Mouse (Mus musculus) CH12.LX (cell line): ENCODE results near the gene Epha6. TPM values are rescaled to one million over a fixed set of nuclear protein-coding genes. Genes with fewer than 3 reads are reported as not detected.

Source experiments
- DNase-seq: peaks from one replicate; pipeline ENCODE4 v3.0.0-alpha.2; 2013; ENCODE audit errors: extremely low read depth
- H3K27ac ChIP-seq: 2 replicates; pipeline ENCODE4 v1.5.1; 2012; ENCODE audit warnings: low read depth, mild to moderate bottlenecking, control low read depth, moderate library complexity; ENCODE audit not compliant: insufficient read depth
- H3K27me3 ChIP-seq: replicated peaks from 2 replicates; pipeline ENCODE3; 2012; ENCODE audit warnings: inconsistent platforms
- H3K36me3 ChIP-seq, 2 experiments: replicated peaks in 1 of 2; 2 replicates each; pipeline versions ENCODE3 to v1.6.1; 2012; ENCODE audit warnings: inconsistent platforms in 1 of 2, low read length in 1 of 2, mild to moderate bottlenecking in 1 of 2, mixed read lengths in 1 of 2, moderate library complexity in 1 of 2; ENCODE audit not compliant: control insufficient read depth in 1 of 2, insufficient read depth in 1 of 2
- H3K4me1 ChIP-seq, 2 experiments: 2 replicates each; pipeline ENCODE4 v1.6.1; 2012; ENCODE audit warnings: inconsistent platforms in 1 of 2, moderate library complexity in 1 of 2; ENCODE audit not compliant: insufficient read depth in 2 of 2, control insufficient read depth in 1 of 2
- H3K4me2 ChIP-seq: 2 replicates; pipeline ENCODE4 v1.6.1; 2012; ENCODE audit warnings: low read depth, mild to moderate bottlenecking, control low read depth; ENCODE audit not compliant: poor library complexity, insufficient read depth, severe bottlenecking
- H3K4me3 ChIP-seq, 3 experiments: fragments of 150-350 bp in 1 of 3; sonication (generic) in 1 of 3; replicated peaks in 1 of 3; 2 replicates each; pipeline versions ENCODE3 to v1.5.1; 2011 to 2012; ENCODE audit warnings: low read depth in 2 of 3, low read length in 2 of 3, mild to moderate bottlenecking in 2 of 3, moderate library complexity in 2 of 3, control low read depth in 1 of 3, improper control_type of control experiment in 1 of 3, inconsistent platforms in 1 of 3, mixed read lengths in 1 of 3; ENCODE audit not compliant: poor library complexity in 1 of 3
- H3K79me2 ChIP-seq: replicated peaks from 2 replicates; pipeline ENCODE4 v1.6.1; 2012; ENCODE audit warnings: mild to moderate bottlenecking, moderate library complexity; ENCODE audit not compliant: control insufficient read depth, poor library complexity, insufficient read depth, severe bottlenecking; ENCODE audit errors: extremely low read depth
- H3K9ac ChIP-seq: 2 replicates; pipeline ENCODE4 v1.6.1; 2012; ENCODE audit warnings: low read depth, mild to moderate bottlenecking, control low read depth, moderate library complexity; ENCODE audit not compliant: insufficient read depth
- H3K9me3 ChIP-seq: replicated peaks from 2 replicates; pipeline ENCODE3; 2012; ENCODE audit warnings: low read length, inconsistent platforms, mixed read lengths
- CHD1 ChIP-seq: IDR thresholded peaks from 2 replicates; pipeline ENCODE4 v1.6.1; 2012; ENCODE audit warnings: low read depth, low read length, improper control_type of control experiment, inconsistent platforms
- CHD2 ChIP-seq: IDR thresholded peaks from 2 replicates; pipeline ENCODE4 v1.6.1; 2011; ENCODE audit warnings: low read length, improper control_type of control experiment
- E2F4 ChIP-seq: IDR thresholded peaks from 2 replicates; pipeline ENCODE4 v1.6.1; 2011; ENCODE audit warnings: low read depth, low read length, improper control_type of control experiment; ENCODE audit not compliant: insufficient replicate concordance
- ELF1 ChIP-seq: IDR thresholded peaks from 2 replicates; pipeline ENCODE4 v1.6.1; 2014; ENCODE audit warnings: low read depth, mild to moderate bottlenecking, inconsistent platforms, low read length, improper control_type of control experiment
- EP300 ChIP-seq: IDR thresholded peaks from 2 replicates; pipeline ENCODE4 v1.6.1; 2011; ENCODE audit warnings: low read length, improper control_type of control experiment
- GABPA ChIP-seq: IDR thresholded peaks from 2 replicates; pipeline ENCODE4 v1.6.1; 2012; ENCODE audit warnings: low read depth, low read length, improper control_type of control experiment, inconsistent platforms; ENCODE audit not compliant: insufficient replicate concordance
- JUN ChIP-seq: IDR thresholded peaks from 2 replicates; pipeline ENCODE4 v1.6.1; 2011; ENCODE audit warnings: low read depth, mild to moderate bottlenecking, low read length, improper control_type of control experiment, moderate library complexity; ENCODE audit not compliant: insufficient read depth
- JUND ChIP-seq: conservative IDR thresholded peaks from 2 replicates; pipeline ENCODE4 v1.6.1; 2011; ENCODE audit warnings: low read depth, low read length, improper control_type of control experiment
- KAT2A ChIP-seq: IDR thresholded peaks from 2 replicates; pipeline ENCODE4 v1.6.1; 2012; ENCODE audit warnings: low read length, improper control_type of control experiment, inconsistent platforms; ENCODE audit not compliant: insufficient replicate concordance
- MAFK ChIP-seq: IDR thresholded peaks from 2 replicates; pipeline ENCODE4 v1.6.1; 2011; ENCODE audit warnings: low read length, improper control_type of control experiment; ENCODE audit not compliant: insufficient replicate concordance
- MXI1 ChIP-seq: IDR thresholded peaks from 2 replicates; pipeline ENCODE4 v1.6.1; 2011; ENCODE audit warnings: mild to moderate bottlenecking, low read depth, low read length, improper control_type of control experiment
- NELFE ChIP-seq: IDR thresholded peaks from 2 replicates; pipeline ENCODE4 v1.6.1; 2011; ENCODE audit warnings: low read depth, low read length, improper control_type of control experiment
- NRF1 ChIP-seq: IDR thresholded peaks from 2 replicates; pipeline ENCODE4 v1.6.1; 2014; ENCODE audit warnings: low read depth, mild to moderate bottlenecking, inconsistent platforms, low read length, improper control_type of control experiment, moderate library complexity
- PAX5 ChIP-seq: IDR thresholded peaks from 2 replicates; pipeline ENCODE4 v1.6.1; 2012; ENCODE audit warnings: low read length, inconsistent platforms, mixed read lengths
- POLR2A ChIP-seq: IDR thresholded peaks from 2 replicates; pipeline ENCODE4 v1.6.1; 2011; ENCODE audit warnings: low read depth, mild to moderate bottlenecking, improper control_type of control experiment, low read length
- POLR2AphosphoS2 ChIP-seq: IDR thresholded peaks from 2 replicates; pipeline ENCODE4 v1.6.1; 2011; ENCODE audit warnings: low read depth, low read length, improper control_type of control experiment
- RCOR1 ChIP-seq: conservative IDR thresholded peaks from 2 replicates; pipeline ENCODE4 v1.6.1; 2012; ENCODE audit warnings: low read depth, mild to moderate bottlenecking, inconsistent platforms, low read length, improper control_type of control experiment
- SMC3 ChIP-seq: IDR thresholded peaks from 2 replicates; pipeline ENCODE4 v1.6.1; 2011; ENCODE audit warnings: low read depth, low read length, improper control_type of control experiment
- UBTF ChIP-seq: IDR thresholded peaks from 2 replicates; pipeline ENCODE4 v1.6.1; 2012; ENCODE audit warnings: low read depth, mild to moderate bottlenecking, inconsistent platforms, low read length, improper control_type of control experiment, moderate library complexity
- USF2 ChIP-seq: conservative IDR thresholded peaks from 2 replicates; pipeline ENCODE4 v1.6.1; 2011; ENCODE audit warnings: low read depth, low read length, improper control_type of control experiment
- ZC3H11A ChIP-seq: IDR thresholded peaks from 2 replicates; pipeline ENCODE4 v1.6.1; 2012; ENCODE audit warnings: low read depth, mild to moderate bottlenecking, inconsistent platforms, low read length, improper control_type of control experiment
- ZKSCAN1 ChIP-seq: IDR thresholded peaks from 2 replicates; pipeline ENCODE4 v1.6.1; 2012; ENCODE audit warnings: low read depth, inconsistent platforms, low read length, improper control_type of control experiment, borderline replicate concordance
- ZMIZ1 ChIP-seq: IDR thresholded peaks from 2 replicates; pipeline ENCODE4 v1.6.1; 2012; ENCODE audit warnings: low read depth, mild to moderate bottlenecking, inconsistent platforms, low read length, improper control_type of control experiment
- dilution Hi-C: fragments of 300-500 bp; cut with MboI; formaldehyde crosslinking; loops from 2 replicates; pipeline ENCODE4 v1.14.3; 2020; ENCODE audit warnings: low sequenced_read_pairs; ENCODE audit not compliant: extremely low pct_unique_long_range_greater_than_20kb, extremely low pct_ligation_motif_present
- in situ Hi-C: fragments of 300-500 bp; cut with MboI; formaldehyde crosslinking; loops from 3 replicates; pipeline ENCODE4 v1.14.3; 2019; ENCODE audit warnings: low sequenced_read_pairs, low pct_ligation_motif_present, low pct_unique_long_range_greater_than_20kb, mixed read lengths
- polyA plus RNA-seq: library from polyadenylated mRNA; unstranded; fragments of >175 nt; gene quantifications from 2 replicates; pipeline ENCODE4 v1.2.1, GENCODE M21; 2012; ENCODE audit warnings: low read depth; ENCODE audit not compliant: insufficient read length
- total RNA-seq, 2 experiments: library from RNA; depleted of rRNA; stranded (reverse); fragments of 300-350 nt in 1 of 2; fragments of >200 nt in 1 of 2; gene quantifications; 2 replicates each; pipeline ENCODE4 v1.2.3; 2012 to 2014

Gene Epha6
- total and polyA plus RNA-seq, 3 experiments, result not detected

DNA sequence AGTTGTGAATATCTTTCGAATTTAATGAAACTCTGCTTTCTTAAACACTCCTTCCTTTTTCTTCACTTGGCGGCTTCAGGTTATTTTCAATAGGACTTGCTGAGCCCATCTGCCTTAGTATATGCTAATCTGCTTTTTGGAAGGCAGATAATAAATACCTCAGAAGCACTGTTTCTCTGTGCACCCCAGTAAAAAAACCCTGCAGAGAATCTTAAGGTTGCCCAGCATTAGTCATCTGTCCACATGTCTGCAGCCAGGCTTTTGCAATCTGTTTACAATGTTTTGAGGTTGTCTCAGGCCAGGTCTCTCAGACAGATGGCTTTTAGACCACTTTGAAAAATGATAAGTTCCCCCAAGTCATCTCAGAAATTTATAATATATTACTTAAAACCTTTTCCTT lies 649.6 kb downstream of the Epha6 start:
- in situ Hi-C loops, result no loop called here
- dilution Hi-C loops, result no loop called here
- H3K9me3 ChIP-seq, result peaks cover 1% of the 10 kb centered on the region
- no peaks in the 10 kb centered on the region for H3K4me1 ChIP-seq
- H3K27ac ChIP-seq, result no peak overlapping the region
- DNase-seq, result no peak
- H3K27me3 ChIP-seq, result no peaks in the 10 kb centered on the region
- H3K4me3 ChIP-seq, result no peak overlapping the region
- H3K79me2 ChIP-seq, result no peaks in the 10 kb centered on the region
- no peaks in the 10 kb centered on the region for H3K36me3 ChIP-seq
- no peak overlapping the region for H3K9ac ChIP-seq
- TF ChIP-seq POLR2AphosphoS2, result no peak
- TF ChIP-seq JUND, result no peak
- no peak for TF ChIP-seq MAFK
- TF ChIP-seq ZMIZ1, result no peak
- no peak for TF ChIP-seq PAX5
- TF ChIP-seq KAT2A, result no peak
- TF ChIP-seq EP300, result no peak
- TF ChIP-seq E2F4, result no peak
- TF ChIP-seq ELF1, result no peak
- no peak for TF ChIP-seq ZC3H11A
- TF ChIP-seq JUN, result no peak
- no peak for TF ChIP-seq SMC3
- TF ChIP-seq GABPA, result no peak
- no peak for TF ChIP-seq POLR2A
- no peak for TF ChIP-seq USF2
- TF ChIP-seq RCOR1, result no peak
- no peak for TF ChIP-seq MXI1
- TF ChIP-seq NRF1, result no peak
- no peak for TF ChIP-seq NELFE
- H3K4me2 ChIP-seq, result no peak overlapping the region

DNA sequence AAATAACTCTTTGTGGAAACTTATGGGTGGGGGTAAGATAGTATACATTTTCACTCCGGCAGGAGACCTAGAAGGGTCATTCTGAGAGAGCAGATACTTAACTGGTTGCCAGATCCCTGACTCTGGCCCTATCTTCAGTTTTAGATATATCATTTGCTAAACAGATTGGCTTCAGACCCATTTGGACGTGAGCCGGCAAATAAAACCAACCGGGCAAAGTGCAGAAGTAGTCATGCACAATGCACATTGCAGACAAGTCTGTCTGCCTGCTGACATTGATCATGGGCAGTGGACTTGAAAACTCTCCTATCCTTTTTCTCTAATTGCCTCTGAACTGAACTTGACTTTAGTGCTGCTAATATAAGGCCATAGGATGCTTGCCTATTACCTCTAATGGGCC lies 681.6 kb downstream of the Epha6 start:
- Histone ChIP-seq H3K36me3 (no peaks in the 10 kb centered on the region), H3K4me1 (no peaks in the 10 kb centered on the region), H3K27me3 (no peaks in the 10 kb centered on the region), H3K27ac (no peak overlapping the region), H3K9ac (no peak overlapping the region)
- no peak for DNase-seq
- dilution Hi-C loops, result no loop called here
- TF ChIP-seq CHD1, result no peak
- no peak for TF ChIP-seq UBTF
- TF ChIP-seq SMC3, result no peak
- TF ChIP-seq GABPA, result no peak
- no peak for TF ChIP-seq JUN
- TF ChIP-seq ELF1, result no peak
- TF ChIP-seq MAFK, result no peak
- no peak for TF ChIP-seq ZKSCAN1
- no peak for TF ChIP-seq CHD2
- TF ChIP-seq, all 38 proteins: peak for 0
- Histone ChIP-seq H3K9me3 (no peaks in the 10 kb centered on the region), H3K4me2 (no peak overlapping the region), H3K4me3 (no peak overlapping the region), H3K79me2 (no peaks in the 10 kb centered on the region)
- in situ Hi-C loops, result no loop called here
